Mouse (Mus musculus): Measurements from ENCODE around the gene H2-T3. TPM values are rescaled to one million over a fixed set of nuclear protein-coding genes. Genes with fewer than 3 reads are reported as not detected.
"Not testable (repeated sequence)": the region's sequence is repeated elsewhere in the genome, so short reads cannot be mapped to it uniquely, and the experiment has no call there.

Gene H2-T3
- polyA plus RNA-seq (2012; rRNA removed) = not detected in 2 replicates

DNA sequence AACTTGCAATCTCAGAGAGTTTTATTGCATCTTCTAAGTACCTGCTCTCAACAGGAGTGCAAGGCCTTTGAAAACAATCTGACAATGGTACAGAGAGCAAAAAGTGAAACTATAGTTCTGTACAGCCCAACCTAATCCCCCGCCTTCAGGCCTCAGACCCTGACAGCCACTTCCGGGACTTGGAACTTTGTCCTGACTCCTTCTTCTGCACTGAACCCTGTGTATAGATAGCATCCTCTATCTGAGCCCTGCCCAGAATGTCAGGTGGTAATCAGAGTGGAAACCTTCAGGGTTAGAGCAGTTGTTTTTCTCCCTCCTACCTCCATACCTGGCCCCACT, at the start of gene H2-T3:
H2-T3 (minus strand) TSS at position 119 of the 339 bp plus-strand sequence.
- no peak for DNase-seq (ENCODE audit: low read depth)
- TF ChIP-seq CTCF (IDR thresholded peaks at IDR 0.05; ENCODE audit: borderline replicate concordance, extremely low read depth, insufficient read depth, insufficient read length) (no peak), POLR2A (IDR thresholded peaks at IDR 0.05; ENCODE audit: borderline replicate concordance, extremely low read depth, insufficient read depth, insufficient read length, poor library complexity, severe bottlenecking) (no peak)

DNA sequence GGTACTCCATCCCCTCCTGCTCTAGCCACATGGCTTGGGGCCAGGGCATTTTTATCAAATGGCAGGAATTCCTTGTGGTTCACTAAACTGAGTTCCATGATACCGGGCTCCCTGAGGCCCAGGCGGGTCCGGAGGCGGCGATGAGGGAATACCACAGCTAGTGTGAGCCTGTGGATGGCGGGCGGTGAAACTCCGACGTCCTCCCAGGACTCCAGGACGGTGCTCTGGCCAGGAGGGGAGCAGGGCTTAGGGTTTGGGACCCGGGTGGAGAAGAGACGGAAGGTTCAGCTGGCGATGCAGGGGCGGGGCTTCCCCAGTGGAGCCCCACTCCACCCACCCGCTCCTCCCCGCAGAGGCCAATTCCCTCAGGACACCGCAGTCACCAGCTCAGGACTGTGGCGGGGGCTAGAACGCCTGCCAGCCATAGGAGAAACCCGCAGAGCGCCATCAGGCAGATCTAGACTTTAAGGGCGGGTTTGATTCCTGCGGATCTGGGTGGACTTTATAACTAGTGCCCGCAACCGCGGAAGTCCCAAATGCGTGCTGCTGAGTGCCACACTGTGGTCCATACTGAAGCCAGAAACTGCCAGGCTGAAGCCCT, 47.3 kb upstream of the H2-T3 start:
- TF ChIP-seq POLR2A (IDR thresholded peaks at IDR 0.05; ENCODE audit: borderline replicate concordance, extremely low read depth, insufficient read depth, insufficient read length, poor library complexity, severe bottlenecking) (no peak), CTCF (IDR thresholded peaks at IDR 0.05; ENCODE audit: borderline replicate concordance, extremely low read depth, insufficient read depth, insufficient read length) (no peak)
- peak; percentile 19 for DNase-seq (ENCODE audit: low read depth)

DNA sequence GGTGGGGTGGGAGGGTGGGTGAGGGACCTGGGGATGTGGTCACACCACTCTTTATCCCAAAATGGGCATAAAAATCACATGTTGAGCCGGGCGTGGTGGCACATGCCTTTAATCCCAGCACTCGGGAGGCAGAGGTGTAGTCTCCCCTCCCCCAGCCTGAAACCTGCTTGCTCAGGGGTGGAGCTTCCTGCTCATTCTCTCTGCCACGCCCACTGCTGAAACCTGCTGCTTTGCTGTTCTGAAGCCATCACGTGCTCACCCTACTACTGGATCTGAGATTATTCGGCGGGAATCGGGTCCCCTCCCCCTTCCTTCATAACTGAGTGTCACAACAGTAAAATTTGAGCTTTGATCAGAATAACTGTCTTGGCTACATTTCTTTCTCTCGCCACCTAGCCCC, 45.2 kb upstream of the H2-T3 start:
- not testable (repeated sequence) for DNase-seq (ENCODE audit: low read depth)

DNA sequence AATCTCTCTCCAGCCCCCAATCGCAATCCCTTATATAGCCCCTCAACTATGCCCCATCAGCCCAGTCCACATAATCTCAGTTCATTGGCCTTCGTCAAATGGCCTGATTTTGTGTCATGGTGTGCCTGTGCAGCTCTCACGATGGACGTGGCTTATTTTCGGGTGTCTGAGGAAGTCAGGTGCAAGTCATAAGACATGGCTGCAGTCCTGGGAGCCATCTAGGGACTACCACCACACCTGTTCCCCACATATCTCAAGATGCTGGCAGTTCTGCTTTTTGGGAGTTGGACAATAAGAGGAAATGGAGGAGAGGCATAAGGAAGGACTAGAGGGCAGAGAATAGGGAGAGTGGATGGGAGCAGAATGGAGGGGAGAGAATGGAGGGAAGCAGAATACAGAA, 43.5 kb upstream of the H2-T3 start:
- DNase-seq (ENCODE audit: low read depth) = no peak
- TF ChIP-seq CTCF (IDR thresholded peaks at IDR 0.05; ENCODE audit: borderline replicate concordance, extremely low read depth, insufficient read depth, insufficient read length) (no peak), POLR2A (IDR thresholded peaks at IDR 0.05; ENCODE audit: borderline replicate concordance, extremely low read depth, insufficient read depth, insufficient read length, poor library complexity, severe bottlenecking) (no peak)

DNA sequence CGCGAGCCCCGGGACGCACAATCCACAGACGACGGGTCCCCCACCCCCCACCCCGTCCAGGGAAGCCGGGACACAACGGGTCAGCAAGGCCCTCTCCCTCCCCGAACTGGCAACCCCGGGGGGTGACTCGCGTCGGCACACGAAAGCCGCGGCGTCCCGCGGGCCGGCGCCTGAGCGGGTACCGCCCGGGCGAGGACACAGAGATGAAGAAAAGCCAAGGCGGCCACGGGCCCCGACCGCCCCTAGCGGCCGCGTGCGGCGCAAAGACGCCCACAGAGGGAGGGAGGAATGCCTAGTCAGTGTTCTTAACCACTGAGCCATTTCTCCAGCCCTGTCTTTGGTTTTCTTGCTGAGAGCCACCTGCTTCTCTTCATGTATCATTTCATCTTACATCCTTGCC, 41.2 kb upstream of the H2-T3 start:
- TF ChIP-seq CTCF (IDR thresholded peaks at IDR 0.05; ENCODE audit: borderline replicate concordance, extremely low read depth, insufficient read depth, insufficient read length) (peak; percentile 89), POLR2A (IDR thresholded peaks at IDR 0.05; ENCODE audit: borderline replicate concordance, extremely low read depth, insufficient read depth, insufficient read length, poor library complexity, severe bottlenecking) (no peak)
- DNase-seq (ENCODE audit: low read depth) = peak; percentile 93

DNA sequence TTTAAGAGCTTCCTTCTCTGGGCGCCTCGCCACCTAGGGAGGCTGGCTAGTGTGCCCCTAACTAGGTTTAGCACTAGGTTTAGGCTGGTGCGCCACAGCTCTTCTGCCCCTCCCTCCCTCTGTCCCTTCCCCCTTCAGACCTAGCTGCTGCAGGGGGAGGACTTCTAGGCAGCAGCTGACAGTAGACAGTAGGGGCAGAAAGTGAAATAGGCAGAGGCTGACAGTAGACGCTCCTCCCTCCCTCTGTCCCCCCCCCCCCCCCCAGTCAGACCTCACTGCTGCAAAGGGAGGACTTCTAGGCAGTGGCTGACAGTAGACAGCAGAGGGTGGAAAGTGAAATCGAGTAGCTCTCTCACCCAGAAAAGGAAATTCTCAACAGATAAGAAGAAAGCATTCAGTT, 39.0 kb upstream of the H2-T3 start:
- DNase-seq (ENCODE audit: low read depth) = no peak
- TF ChIP-seq POLR2A (IDR thresholded peaks at IDR 0.05; ENCODE audit: borderline replicate concordance, extremely low read depth, insufficient read depth, insufficient read length, poor library complexity, severe bottlenecking) (no peak), CTCF (IDR thresholded peaks at IDR 0.05; ENCODE audit: borderline replicate concordance, extremely low read depth, insufficient read depth, insufficient read length) (no peak)

DNA sequence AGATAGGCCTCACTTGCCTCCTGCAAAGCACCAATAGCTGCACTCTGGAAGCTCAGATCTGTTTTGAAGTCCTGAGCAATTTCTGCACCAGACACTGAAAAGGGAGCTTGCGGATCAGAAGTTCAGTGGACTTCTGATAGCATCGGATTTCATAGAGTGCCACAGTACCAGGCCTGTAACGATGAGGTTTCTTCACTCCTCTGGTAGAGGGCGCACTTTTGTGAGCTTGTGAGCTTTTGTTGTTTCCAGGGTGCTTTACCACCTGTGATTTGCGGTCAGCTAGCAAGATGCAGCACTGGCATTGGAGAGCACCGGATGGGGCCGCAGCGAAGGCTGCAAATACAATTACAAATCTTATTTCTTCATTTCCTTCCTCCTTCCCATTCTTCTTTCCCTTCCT, 36.8 kb upstream of the H2-T3 start:
- peak; percentile 27; the same call in 1 of the 2 replicates for TF ChIP-seq CTCF (IDR thresholded peaks at IDR 0.05; ENCODE audit: borderline replicate concordance, extremely low read depth, insufficient read depth, insufficient read length)
- TF ChIP-seq POLR2A (IDR thresholded peaks at IDR 0.05; ENCODE audit: borderline replicate concordance, extremely low read depth, insufficient read depth, insufficient read length, poor library complexity, severe bottlenecking) = no peak
- DNase-seq (ENCODE audit: low read depth) = no peak

DNA sequence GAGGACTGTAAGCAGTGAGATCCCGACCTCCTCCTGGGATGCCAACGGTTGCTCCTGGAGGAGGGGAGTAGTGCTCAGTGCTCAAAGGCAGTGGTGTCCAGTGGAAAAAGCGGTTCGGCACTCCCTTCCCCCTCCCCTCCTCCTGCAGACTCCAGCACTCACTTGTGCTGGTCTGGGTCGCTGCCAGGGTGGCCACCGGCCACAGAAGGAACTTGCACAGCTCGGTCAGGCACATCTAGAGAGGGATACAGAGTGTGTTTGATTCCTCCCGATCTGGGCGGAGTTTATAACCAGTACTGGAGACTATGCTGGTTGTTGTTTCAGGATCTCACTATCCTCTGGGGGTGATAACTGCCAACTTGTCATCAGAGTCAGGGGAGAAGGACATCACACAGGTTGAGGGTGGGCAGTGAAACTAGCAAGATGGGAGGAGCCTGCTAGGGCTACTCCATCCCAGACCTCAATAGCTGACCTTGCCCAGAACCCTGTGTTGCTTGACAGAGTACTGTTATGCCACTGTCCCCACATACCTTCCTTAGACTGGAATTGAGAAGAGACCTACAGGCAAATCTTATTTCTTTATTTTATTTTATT, 35.2 kb upstream of the H2-T3 start:
- TF ChIP-seq POLR2A (IDR thresholded peaks at IDR 0.05; ENCODE audit: borderline replicate concordance, extremely low read depth, insufficient read depth, insufficient read length, poor library complexity, severe bottlenecking) = no peak
- no peak for TF ChIP-seq CTCF (IDR thresholded peaks at IDR 0.05; ENCODE audit: borderline replicate concordance, extremely low read depth, insufficient read depth, insufficient read length)
- DNase-seq (ENCODE audit: low read depth) = peak; percentile 8

DNA sequence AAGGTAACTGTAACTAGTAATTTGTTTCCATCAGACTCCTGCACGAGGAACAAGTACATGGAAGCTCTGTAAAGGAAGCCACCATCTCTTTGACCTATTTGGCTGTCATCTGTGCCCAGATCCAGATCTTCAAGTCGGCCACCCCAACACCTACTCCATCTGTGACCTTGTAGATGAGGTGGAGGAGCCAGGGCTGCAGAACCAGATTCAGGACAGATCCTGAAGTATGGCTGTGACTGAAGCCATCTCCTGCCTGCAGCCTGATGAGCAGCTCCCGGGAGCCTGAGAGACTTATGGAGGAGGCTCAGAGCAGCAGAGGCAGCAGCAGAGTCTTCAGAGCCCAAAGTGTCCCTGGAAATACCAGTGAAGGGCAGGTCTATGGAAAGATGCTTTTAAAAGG, 34.4 kb upstream of the H2-T3 start:
- TF ChIP-seq CTCF (IDR thresholded peaks at IDR 0.05; ENCODE audit: borderline replicate concordance, extremely low read depth, insufficient read depth, insufficient read length) (no peak), POLR2A (IDR thresholded peaks at IDR 0.05; ENCODE audit: borderline replicate concordance, extremely low read depth, insufficient read depth, insufficient read length, poor library complexity, severe bottlenecking) (no peak)
- no peak for DNase-seq (ENCODE audit: low read depth)

DNA sequence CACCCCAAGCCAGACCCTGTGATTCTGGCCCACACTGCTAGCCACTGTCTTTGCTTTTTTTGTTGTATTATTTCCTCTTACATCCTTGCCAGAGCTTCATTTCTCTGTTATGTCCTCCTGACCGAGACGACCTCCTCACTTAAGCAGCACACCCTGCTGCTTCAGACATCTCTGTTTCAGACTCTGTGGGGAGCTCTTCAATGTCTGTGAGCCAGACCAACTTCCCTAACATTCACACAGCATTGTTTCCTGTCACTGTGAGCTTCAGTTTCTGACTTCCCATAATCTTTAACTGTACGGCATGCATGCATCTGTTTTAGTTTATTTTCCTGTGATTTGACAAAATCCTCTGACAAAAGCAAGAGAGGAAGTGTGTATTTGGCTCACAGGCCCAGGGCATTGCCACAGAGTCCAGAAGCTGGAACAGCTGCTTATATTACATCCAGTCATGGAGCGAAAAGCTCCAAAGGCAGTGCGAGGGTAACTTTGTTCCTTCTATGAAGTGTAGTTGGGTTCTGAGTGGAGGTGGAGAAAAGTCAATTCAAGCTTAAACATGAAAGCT, 28.6 kb upstream of the H2-T3 start:
- no peak for DNase-seq (ENCODE audit: low read depth)
- no peak for TF ChIP-seq POLR2A (IDR thresholded peaks at IDR 0.05; ENCODE audit: borderline replicate concordance, extremely low read depth, insufficient read depth, insufficient read length, poor library complexity, severe bottlenecking)
- no peak for TF ChIP-seq CTCF (IDR thresholded peaks at IDR 0.05; ENCODE audit: borderline replicate concordance, extremely low read depth, insufficient read depth, insufficient read length)

DNA sequence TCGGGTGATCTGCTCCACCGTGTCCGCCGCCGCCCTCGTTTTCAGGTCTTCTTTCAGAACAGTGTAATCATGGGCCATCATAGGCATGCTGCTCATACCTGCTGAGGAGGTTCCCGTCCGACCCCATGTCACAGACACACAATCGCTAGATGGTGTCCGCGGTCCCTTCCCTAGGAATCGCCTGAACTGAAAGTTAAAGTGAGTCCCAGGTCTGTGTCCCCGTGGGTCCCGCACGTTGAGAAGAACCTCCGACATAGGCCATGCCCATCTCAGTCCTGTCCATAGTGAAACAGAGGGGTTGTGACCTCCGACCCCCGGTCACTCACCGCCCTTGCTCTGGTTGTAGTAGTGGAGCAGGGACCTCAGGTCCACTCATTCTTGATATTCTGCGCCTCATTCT, 25.5 kb upstream of the H2-T3 start:
- no peak for TF ChIP-seq POLR2A (IDR thresholded peaks at IDR 0.05; ENCODE audit: borderline replicate concordance, extremely low read depth, insufficient read depth, insufficient read length, poor library complexity, severe bottlenecking)
- no peak for TF ChIP-seq CTCF (IDR thresholded peaks at IDR 0.05; ENCODE audit: borderline replicate concordance, extremely low read depth, insufficient read depth, insufficient read length)
- no peak for DNase-seq (ENCODE audit: low read depth)

DNA sequence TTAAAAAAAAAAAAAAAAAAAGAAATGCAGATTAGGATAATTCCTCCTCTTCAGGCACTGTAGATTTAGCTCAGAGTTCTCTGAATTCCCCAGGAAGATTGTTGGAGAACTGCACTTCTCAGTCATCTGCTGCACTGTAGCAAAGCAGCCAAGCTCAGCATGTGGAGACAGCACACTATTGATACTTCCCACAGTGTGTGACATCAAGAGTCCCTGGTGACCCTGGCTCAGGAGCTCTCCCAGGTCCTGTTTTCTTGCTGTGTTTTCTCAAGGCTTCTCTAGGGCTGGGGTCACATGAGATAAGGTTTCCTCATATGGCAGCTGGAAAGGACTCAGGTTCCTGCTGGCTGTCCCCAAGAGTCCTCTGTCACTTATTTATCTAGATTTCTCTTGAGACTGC, 16.8 kb upstream of the H2-T3 start:
- DNase-seq (ENCODE audit: low read depth) = no peak
- TF ChIP-seq POLR2A (IDR thresholded peaks at IDR 0.05; ENCODE audit: borderline replicate concordance, extremely low read depth, insufficient read depth, insufficient read length, poor library complexity, severe bottlenecking) (no peak), CTCF (IDR thresholded peaks at IDR 0.05; ENCODE audit: borderline replicate concordance, extremely low read depth, insufficient read depth, insufficient read length) (no peak)

All from brain, embryonic 14.5 days (tissue).